Mouse (Mus musculus) cerebellum, adult 2 months (tissue): ENCODE data around the gene Kap. TPM values are rescaled to one million over a fixed set of nuclear protein-coding genes. Genes with fewer than 3 reads are reported as not detected.
A peak's percentile ranks its signal among the peaks of the same experiment; 100 is the strongest.
"Not testable (repeated sequence)": the region's sequence is repeated elsewhere in the genome, so short reads cannot be mapped to it uniquely, and the experiment has no call there.

ENCODE experiments used
- DNase-seq, 2 experiments: peaks; one replicate each; pipeline ENCODE4 v3.0.0; 2021
- H3K27ac ChIP-seq: fragments of 200-500 bp; 2 replicates; pipeline ENCODE4 v1.5.1; 2012; ENCODE audit warnings: low read length, control low read depth, inconsistent platforms; ENCODE audit not compliant: insufficient read depth
- H3K27me3 ChIP-seq: fragments of 200-500 bp; 2 replicates; pipeline ENCODE4 v1.6.1; 2012; ENCODE audit warnings: inconsistent platforms, mild to moderate bottlenecking, low read length, moderate library complexity; ENCODE audit not compliant: control insufficient read depth, insufficient read depth
- H3K4me1 ChIP-seq: fragments of 200-500 bp; 2 replicates; pipeline ENCODE4 v1.6.1; 2011; ENCODE audit warnings: low read length; ENCODE audit not compliant: control insufficient read depth, insufficient read depth
- H3K4me3 ChIP-seq: fragments of 200-500 bp; replicated peaks from 2 replicates; pipeline ENCODE3; 2011; ENCODE audit warnings: mild to moderate bottlenecking, low read depth, low read length, control low read depth; ENCODE audit not compliant: insufficient read depth
- CTCF ChIP-seq: fragments of 200-500 bp; IDR thresholded peaks from 2 replicates; pipeline ENCODE4 v1.5.1; 2011; ENCODE audit warnings: low read depth, mild to moderate bottlenecking, control low read depth, low read length, moderate library complexity, borderline replicate concordance; ENCODE audit not compliant: insufficient read depth
- POLR2A ChIP-seq: fragments of 200-500 bp; IDR thresholded peaks from 2 replicates; pipeline ENCODE4 v1.6.1; 2011; ENCODE audit warnings: low read length, control low read depth, borderline replicate concordance; ENCODE audit not compliant: insufficient read depth
- WGBS: fragments of 180-500 bp; shearing (Covaris S2); methylation state at CpG from one replicate; pipeline ENCODE4 v1.1.7; 2018; 5-methylcytosine and 5-hydroxymethylcytosine counted together
- polyA plus RNA-seq: library from polyadenylated mRNA; depleted of rRNA; stranded (reverse); fragments of >200 nt; gene quantifications from 2 replicates; pipeline ENCODE4 v1.2.3, GENCODE M21; 2012; rRNA removed

Gene Kap
- polyA plus RNA-seq, 1 experiment: not detected

GRCm38 (mm10) chr6:133849359-133849758, 4.2 kb downstream of the Kap start:
- DNase-seq: no peak
- TF ChIP-seq POLR2A (no peak), CTCF (no peak)

GRCm38 (mm10) chr6:133848861-133849260, 4.7 kb downstream of the Kap start:
- not testable (repeated sequence) for H3K4me3 ChIP-seq, H3K4me1 ChIP-seq, H3K27ac ChIP-seq, H3K27me3 ChIP-seq, DNase-seq
- 86% methylated on average over 6 of the region's 6 CpGs for WGBS

More at GRCm38 (mm10) chr6:133849359-133849758, 4.2 kb downstream of the Kap start:
- Histone ChIP-seq H3K27ac (no peak overlapping the region), H3K4me1 (no peaks in the 10 kb centered on the region), H3K4me3 (no peak overlapping the region), H3K27me3 (no peaks in the 10 kb centered on the region)
- WGBS: 68% methylated on average over 2 of the region's 2 CpGs

GRCm38 (mm10) chr6:133838296-133838995, 15.1 kb downstream of the Kap start:
- not testable (repeated sequence) for H3K4me3 ChIP-seq, DNase-seq, H3K27ac ChIP-seq, H3K27me3 ChIP-seq, H3K4me1 ChIP-seq
- 87% methylated on average over 29 of the region's 29 CpGs for WGBS

- TF ChIP-seq CTCF: no peak
- no peak for TF ChIP-seq POLR2A
- Histone ChIP-seq H3K4me3 (no peak overlapping the region), H3K27ac (no peak overlapping the region), H3K4me1 (no peaks in the 10 kb centered on the region), H3K27me3 (no peaks in the 10 kb centered on the region)
- WGBS: 56% methylated on average over 1 of the region's 1 CpGs
- DNase-seq: peak in 1 of 2 experiments; percentile 4
Observed at GRCm38 (mm10) chr6:133812342-133812741, 41.2 kb downstream of the Kap start.

Other genes starting within 250 kb of the Kap start
- 8.9 and 9.1 TPM in 2 replicates for gene Etv6, start 181.9 kb upstream of the Kap start, polyA plus RNA-seq